Mouse (Mus musculus): ENCODE data around the gene Wdfy3.

DNA sequence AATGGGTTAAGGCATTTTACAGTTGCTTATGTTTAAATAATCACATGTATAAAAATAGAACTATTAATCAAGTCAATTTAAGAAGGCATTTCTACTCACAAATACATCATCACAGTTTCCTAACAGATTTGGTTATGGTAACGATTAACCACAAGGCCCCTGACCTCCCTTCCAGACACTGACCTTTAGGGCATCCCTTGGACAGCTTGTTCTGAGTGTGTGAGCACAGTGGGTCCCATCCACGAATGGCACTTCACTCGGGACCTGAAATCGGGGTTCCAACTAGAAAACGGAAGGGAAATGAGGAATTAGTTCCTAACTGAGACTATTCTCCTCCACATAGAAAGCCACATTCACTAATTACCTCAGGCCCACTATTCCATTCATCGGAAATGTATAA lies 60.1 kb downstream of the Wdfy3 start:
- TF ChIP-seq POLR2A (IDR thresholded peaks at IDR 0.05; ENCODE audit: extremely low read depth, insufficient read depth, low read length) (no peak), CTCF (IDR thresholded peaks at IDR 0.05; ENCODE audit: low read depth, low read length) (no peak)

Measured in liver, adult 2 months (tissue).